Mouse (Mus musculus) liver, postnatal 0 days (tissue): ENCODE data around the gene Vmn1r32. TPM values are rescaled to one million over a fixed set of nuclear protein-coding genes. Genes with fewer than 3 reads are reported as not detected.

Experiments used
- ATAC-seq: fragments of 200-750 bp; cut with Nextera tagmentation; 2 replicates; pipeline ENCODE4 v1.8.0; 2017; ENCODE audit warnings: mild to moderate bottlenecking, moderate library complexity
- DNase-seq: peaks from one replicate; pipeline ENCODE4 v3.0.0-alpha.2; 2016
- H3K27ac ChIP-seq: fragments of 300-500 bp; sonication (generic); 2 replicates; pipeline ENCODE4 v1.5.1; 2014; ENCODE audit warnings: antibody characterized with exemption, moderate library complexity, mild to moderate bottlenecking, low read depth
- H3K27me3 ChIP-seq: fragments of 300-500 bp; sonication (generic); 2 replicates; pipeline ENCODE4 v1.6.1; 2014; ENCODE audit warnings: low read length, control low read depth, mixed read lengths; ENCODE audit not compliant: insufficient read depth
- H3K36me3 ChIP-seq: fragments of 300-500 bp; sonication (generic); replicated peaks from 2 replicates; pipeline ENCODE4 v1.6.1; 2014; ENCODE audit warnings: mild to moderate bottlenecking, control low read depth, low read length, moderate library complexity, mixed read lengths; ENCODE audit not compliant: insufficient read depth
- H3K4me1 ChIP-seq: fragments of 300-500 bp; sonication (generic); 2 replicates; pipeline ENCODE4 v1.6.1; 2014; ENCODE audit warnings: antibody characterized with exemption, mild to moderate bottlenecking, control low read depth; ENCODE audit not compliant: insufficient read depth
- H3K4me2 ChIP-seq: fragments of 300-500 bp; sonication (generic); 2 replicates; pipeline ENCODE4 v1.6.1; 2014; ENCODE audit warnings: low read depth, mild to moderate bottlenecking, low read length, moderate library complexity, mixed read lengths
- H3K4me3 ChIP-seq: fragments of 300-500 bp; sonication (generic); 2 replicates; pipeline ENCODE4 v1.5.1; 2014; ENCODE audit warnings: low read depth, low read length
- H3K9ac ChIP-seq: fragments of 300-500 bp; sonication (generic); replicated peaks from 2 replicates; pipeline ENCODE4 v1.6.1; 2014; ENCODE audit warnings: mild to moderate bottlenecking, moderate library complexity
- H3K9me3 ChIP-seq: fragments of 300-500 bp; sonication (generic); 2 replicates; pipeline ENCODE4 v1.6.1; 2016; ENCODE audit warnings: mild to moderate bottlenecking, control low read depth, low read length, mixed read lengths
- CTCF ChIP-seq: sonication (generic); IDR thresholded peaks from 2 replicates; pipeline ENCODE4 v1.5.1; 2016; ENCODE audit warnings: antibody characterized with exemption, low read depth
- EP300 ChIP-seq: IDR thresholded peaks from 2 replicates; pipeline ENCODE4 v1.6.1; 2016; ENCODE audit warnings: antibody characterized with exemption, low read depth, mild to moderate bottlenecking
- WGBS: fragments of 180-500 bp; shearing (Covaris S2); extraction: QIAGEN DNeasy Blood & Tissue Kit; methylation state at CpG from one replicate; pipeline ENCODE4 v1.1.7; 2014; ENCODE audit not compliant: insufficient replicate concordance; 5-methylcytosine and 5-hydroxymethylcytosine counted together
- polyA plus RNA-seq: library from polyadenylated mRNA; unstranded; fragments of >200 nt; fragmentation: Nextera tagmentation; extraction: Ambion mirVana; gene quantifications from 2 replicates; pipeline ENCODE4 v1.2.1, GENCODE M21; 2015

Vmn1r32 gene
- polyA plus RNA-seq, 1 experiment from 2014 or later: not detected

- TF ChIP-seq CTCF (no peak), EP300 (no peak)
- 84% methylated on average over 10 of the region's 10 CpGs for WGBS
- Histone ChIP-seq H3K4me2 (no peak overlapping the region), H3K27me3 (no peaks in the 10 kb centered on the region), H3K4me3 (no peak overlapping the region), H3K9ac (no peak overlapping the region), H3K9me3 (no peaks in the 10 kb centered on the region), H3K4me1 (no peaks in the 10 kb centered on the region), H3K27ac (no peak overlapping the region), H3K36me3 (no peaks in the 10 kb centered on the region)
- no peak for ATAC-seq
- DNase-seq: no peak
Measured at GRCm38 (mm10) chr6:66528386-66528785, 31.5 kb downstream of the Vmn1r32 start.

DNA sequence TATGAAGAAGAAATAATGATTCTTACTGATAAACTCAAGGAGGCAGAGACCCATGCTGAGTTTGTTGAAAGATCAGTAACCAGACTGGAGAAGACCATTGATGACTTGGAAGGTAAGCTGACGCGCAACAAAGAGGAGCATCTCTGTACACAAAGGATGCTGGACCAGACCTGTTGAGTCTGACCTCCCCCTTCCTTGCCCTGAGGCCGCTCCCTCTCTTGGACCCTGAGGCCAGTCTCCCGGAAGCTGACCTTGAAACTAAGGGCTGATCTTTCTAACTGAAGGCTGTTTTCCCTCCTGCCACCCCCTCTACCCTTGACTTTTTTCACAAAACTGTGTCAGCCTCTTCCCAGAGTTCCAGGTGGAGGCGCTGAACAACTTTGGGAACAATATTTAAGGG, 43.5 kb downstream of the Vmn1r32 start:
- Histone ChIP-seq H3K4me3 (no peak overlapping the region), H3K9ac (no peak overlapping the region), H3K27me3 (no peaks in the 10 kb centered on the region), H3K36me3 (no peaks in the 10 kb centered on the region), H3K9me3 (no peaks in the 10 kb centered on the region), H3K27ac (no peak overlapping the region), H3K4me2 (no peak overlapping the region), H3K4me1 (no peaks in the 10 kb centered on the region)
- TF ChIP-seq EP300 (no peak), CTCF (no peak)
- DNase-seq: no peak
- no peak for ATAC-seq
- 85% methylated on average over 5 of the region's 5 CpGs for WGBS

Other genes starting within 250 kb of the Vmn1r32 start
- gene Mad2l1, start 24.7 kb downstream of the Vmn1r32 start, polyA plus RNA-seq: 39.4 and 42.7 TPM in 2 replicates
- gene Vmn1r33, start 58.2 kb upstream of the Vmn1r32 start, polyA plus RNA-seq: not detected in 2 replicates
- gene Vmn1r34, start 83.8 kb upstream of the Vmn1r32 start, polyA plus RNA-seq: not detected in 2 replicates
- gene Vmn1r35, start 125.8 kb upstream of the Vmn1r32 start, polyA plus RNA-seq: not detected in 2 replicates
- gene Vmn1r36, start 159.1 kb upstream of the Vmn1r32 start, polyA plus RNA-seq: not detected in 2 replicates
- not detected in 2 replicates for gene Vmn1r37, start 169.3 kb upstream of the Vmn1r32 start, polyA plus RNA-seq
- not detected in 2 replicates for gene Vmn1r38, start 222.5 kb upstream of the Vmn1r32 start, polyA plus RNA-seq